Mouse (Mus musculus): ENCODE measurements around the gene Olfr901.
"Not testable (repeated sequence)": the region's sequence is repeated elsewhere in the genome, so short reads cannot be mapped to it uniquely, and the experiment has no call there.

The Olfr901 gene

GRCm38 (mm10) chr9:38429155-38429554, at the start of gene Olfr901:
Gene Olfr901, plus strand, starts transcription at chr9:38429455.
- DNase-seq (ENCODE audit: low spot score): no peak

DNA sequence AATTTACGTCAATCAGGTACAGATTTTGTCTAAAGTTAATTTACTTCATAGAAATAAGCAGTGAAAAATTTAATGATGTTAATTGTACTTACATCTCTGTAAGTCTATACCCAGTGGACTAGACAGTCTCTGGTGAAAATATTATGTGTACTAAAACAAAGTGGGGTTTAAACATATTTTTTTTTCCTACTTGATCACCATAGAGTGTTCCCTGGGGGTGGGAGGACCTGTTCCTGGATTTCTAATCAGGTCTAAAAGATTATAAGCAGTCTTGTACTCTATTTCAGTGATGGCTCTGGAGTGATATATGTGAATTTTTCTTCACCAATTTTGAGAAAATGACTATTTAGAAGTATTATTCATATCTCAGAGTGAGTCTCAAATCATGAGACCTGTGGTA, 27.9 kb upstream of the Olfr901 start, which contains the start of gene Olfr147:
Olfr147 (plus strand) TSS at position 301 of the 400 bp plus-strand sequence.
- no peak for DNase-seq (ENCODE audit: low spot score)

GRCm38 (mm10) chr9:38407502-38407901, 21.8 kb upstream of the Olfr901 start:
- DNase-seq (ENCODE audit: low spot score): not testable (repeated sequence)

GRCm38 (mm10) chr9:38413502-38413901, 15.8 kb upstream of the Olfr901 start:
- not testable (repeated sequence) for DNase-seq (ENCODE audit: low spot score)

GRCm38 (mm10) chr9:38423801-38424200, 5.5 kb upstream of the Olfr901 start:
- no peak for DNase-seq (ENCODE audit: low spot score)

GRCm38 (mm10) chr9:38427026-38427425, 2.2 kb upstream of the Olfr901 start:
- no peak for DNase-seq (ENCODE audit: low spot score)

GRCm38 (mm10) chr9:38447352-38447751, 18.1 kb downstream of the Olfr901 start, which contains the start of gene Olfr902:
Gene Olfr902, plus strand, starts transcription at chr9:38447652.
- DNase-seq (ENCODE audit: low spot score): no peak

- DNase-seq (ENCODE audit: low spot score): no peak
Measured at GRCm38 (mm10) chr9:38462844-38463243, 33.6 kb downstream of the Olfr901 start, which contains the start of gene Olfr904. Gene Olfr904, plus strand, starts transcription at chr9:38463144.

DNA sequence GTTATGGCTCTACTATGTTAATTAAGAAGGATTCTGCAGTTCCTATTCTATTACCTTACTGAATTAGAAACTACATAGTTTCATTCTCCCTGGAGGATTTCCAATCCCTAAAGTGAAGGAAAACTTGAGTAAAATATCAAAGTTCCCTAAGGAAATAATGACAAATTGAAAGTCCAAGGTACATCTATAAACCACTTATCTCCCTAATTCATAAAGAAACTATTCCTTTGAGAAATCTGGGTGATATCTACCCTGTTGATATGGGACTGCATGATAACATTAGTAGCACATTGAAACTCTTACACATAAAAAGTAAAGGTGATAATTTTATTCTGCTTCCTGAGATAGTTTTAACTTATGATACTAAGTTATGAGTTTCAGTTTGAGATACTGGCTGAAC, 41.6 kb downstream of the Olfr901 start, which contains the start of gene Olfr905:
Olfr905 (plus strand) TSS at position 301 of the 400 bp plus-strand sequence.
- no peak for DNase-seq (ENCODE audit: low spot score)

All from urinary bladder, postnatal 25 days (tissue).